Mouse (Mus musculus): Measurements from ENCODE around the gene Abcg2. TPM values are rescaled to one million over a fixed set of nuclear protein-coding genes. Genes with fewer than 3 reads are reported as not detected.

Gene Abcg2
- polyA plus RNA-seq, 1 experiment: 7.4 TPM

- Histone ChIP-seq H3K4me1 (replicated peaks; ENCODE audit: control insufficient read depth, insufficient read depth, low read length) (peaks cover 4% of the 10 kb centered on the region), H3K4me3 (ENCODE audit: control insufficient read depth, insufficient read depth, low read length) (no peak overlapping the region), H3K27ac (ENCODE audit: control insufficient read depth, insufficient read depth, low read length) (no peak overlapping the region), H3K36me3 (ENCODE audit: control insufficient read depth, insufficient read depth, low read length) (no peaks in the 10 kb centered on the region), H3K27me3 (ENCODE audit: control insufficient read depth, insufficient read depth, low read length) (no peaks in the 10 kb centered on the region; the same call in 1 of the 2 replicates)
- TF ChIP-seq POLR2A (IDR thresholded peaks at IDR 0.05; ENCODE audit: control insufficient read depth, extremely low read depth, insufficient read depth, low read length, poor library complexity): no peak
- no peak for TF ChIP-seq CTCF (IDR thresholded peaks at IDR 0.05; ENCODE audit: borderline replicate concordance, control insufficient read depth, extremely low read depth, insufficient read depth, low read length, poor library complexity)
- DNase-seq: no peak
- 97% methylated on average over 2 of the region's 2 CpGs for WGBS
Observed at GRCm38 (mm10) chr6:58639391-58639790, 55.1 kb downstream of the Abcg2 start.

DNA sequence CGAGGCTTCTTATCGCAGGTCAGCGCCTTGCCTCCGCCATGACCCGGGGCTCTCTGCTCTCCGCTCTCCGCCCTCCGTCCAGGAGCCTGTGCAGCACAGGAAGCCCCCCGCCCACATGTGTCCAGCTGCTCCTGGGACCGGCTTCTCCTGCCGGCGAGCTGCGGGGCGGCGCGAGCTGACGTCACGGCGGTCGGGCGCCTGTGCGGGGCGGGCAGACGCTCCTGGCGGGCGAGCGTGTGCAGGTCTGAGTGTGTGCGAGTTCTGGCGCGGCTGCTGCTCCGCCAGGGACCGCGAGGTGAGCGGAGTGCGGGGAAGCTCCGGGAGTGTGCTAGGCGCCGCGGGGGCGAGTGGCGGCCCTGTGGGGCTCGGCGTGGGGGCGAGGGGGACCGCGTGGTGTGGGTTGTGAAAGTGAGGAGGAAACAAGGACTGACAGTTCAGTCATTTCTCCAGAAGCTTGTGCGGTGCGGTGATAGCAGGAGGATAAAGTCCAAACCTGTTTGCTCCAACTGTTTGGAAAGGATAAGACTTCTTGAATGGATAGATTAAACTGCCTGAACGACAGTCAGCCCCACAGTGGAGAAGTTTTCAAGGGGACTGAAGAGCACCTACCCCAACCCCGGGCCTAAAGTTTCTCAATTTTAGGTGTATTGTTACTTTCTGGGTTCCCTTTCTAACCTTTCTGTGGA lies 56.2 kb downstream of the Abcg2 start:
- H3K36me3 ChIP-seq (ENCODE audit: control insufficient read depth, insufficient read depth, low read length): no peaks in the 10 kb centered on the region
- TF ChIP-seq CTCF (IDR thresholded peaks at IDR 0.05; ENCODE audit: borderline replicate concordance, control insufficient read depth, extremely low read depth, insufficient read depth, low read length, poor library complexity): peak; percentile 56; the same call in 1 of the 2 replicates
- no peak for TF ChIP-seq POLR2A (IDR thresholded peaks at IDR 0.05; ENCODE audit: control insufficient read depth, extremely low read depth, insufficient read depth, low read length, poor library complexity)
- H3K27me3 ChIP-seq (ENCODE audit: control insufficient read depth, insufficient read depth, low read length): no peaks in the 10 kb centered on the region; the same call in 1 of the 2 replicates
- H3K27ac ChIP-seq (ENCODE audit: control insufficient read depth, insufficient read depth, low read length): no peak overlapping the region
- H3K4me1 ChIP-seq (replicated peaks; ENCODE audit: control insufficient read depth, insufficient read depth, low read length): peaks cover 4% of the 10 kb centered on the region
- 1% methylated on average over 50 of the region's 50 CpGs for WGBS
- peak; percentile 51 for DNase-seq
- H3K4me3 ChIP-seq (ENCODE audit: control insufficient read depth, insufficient read depth, low read length): peak overlapping the region; percentile 51

DNA sequence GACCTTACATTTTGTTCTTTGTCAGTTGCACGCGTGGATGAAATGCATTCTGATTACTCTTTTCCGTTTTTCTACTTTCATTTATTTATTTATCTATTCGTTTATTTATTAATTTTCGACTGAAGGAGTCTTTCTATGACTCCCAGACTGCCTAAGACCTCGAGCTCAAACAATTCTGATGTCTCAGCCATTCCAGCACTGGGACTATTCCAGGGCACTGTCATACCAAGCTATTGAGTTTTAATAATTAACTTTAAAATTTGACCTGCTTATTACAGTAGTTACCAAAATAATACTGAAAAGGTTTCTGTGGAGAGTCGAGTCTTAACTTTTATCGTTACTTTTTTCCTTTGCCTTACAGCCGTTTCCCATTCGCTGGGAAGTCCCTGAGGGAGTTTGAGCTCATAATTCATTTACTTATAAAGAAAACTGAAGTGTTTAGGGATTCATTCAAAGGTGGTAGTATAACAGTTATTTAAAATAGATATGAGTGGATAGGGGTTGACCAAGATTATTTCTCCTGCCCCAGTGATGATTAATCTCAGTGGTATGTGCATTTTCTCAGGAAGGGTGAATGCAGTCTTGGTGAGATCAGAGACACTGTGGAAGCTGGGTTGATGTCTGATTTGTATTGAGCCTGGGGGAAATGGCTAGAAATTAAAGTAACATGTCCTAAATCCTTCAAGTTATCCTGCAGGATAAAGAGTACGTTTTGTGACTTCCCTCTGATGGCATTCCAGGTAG lies 56.9 kb downstream of the Abcg2 start:
- Histone ChIP-seq H3K27ac (ENCODE audit: control insufficient read depth, insufficient read depth, low read length) (no peak overlapping the region), H3K4me1 (replicated peaks; ENCODE audit: control insufficient read depth, insufficient read depth, low read length) (peaks cover 4% of the 10 kb centered on the region), H3K27me3 (ENCODE audit: control insufficient read depth, insufficient read depth, low read length) (no peaks in the 10 kb centered on the region; the same call in 1 of the 2 replicates), H3K36me3 (ENCODE audit: control insufficient read depth, insufficient read depth, low read length) (no peaks in the 10 kb centered on the region), H3K4me3 (ENCODE audit: control insufficient read depth, insufficient read depth, low read length) (no peak overlapping the region)
- 38% methylated on average over 11 of the region's 11 CpGs for WGBS
- TF ChIP-seq CTCF (IDR thresholded peaks at IDR 0.05; ENCODE audit: borderline replicate concordance, control insufficient read depth, extremely low read depth, insufficient read depth, low read length, poor library complexity) (no peak), POLR2A (IDR thresholded peaks at IDR 0.05; ENCODE audit: control insufficient read depth, extremely low read depth, insufficient read depth, low read length, poor library complexity) (no peak)
- no peak for DNase-seq

DNA sequence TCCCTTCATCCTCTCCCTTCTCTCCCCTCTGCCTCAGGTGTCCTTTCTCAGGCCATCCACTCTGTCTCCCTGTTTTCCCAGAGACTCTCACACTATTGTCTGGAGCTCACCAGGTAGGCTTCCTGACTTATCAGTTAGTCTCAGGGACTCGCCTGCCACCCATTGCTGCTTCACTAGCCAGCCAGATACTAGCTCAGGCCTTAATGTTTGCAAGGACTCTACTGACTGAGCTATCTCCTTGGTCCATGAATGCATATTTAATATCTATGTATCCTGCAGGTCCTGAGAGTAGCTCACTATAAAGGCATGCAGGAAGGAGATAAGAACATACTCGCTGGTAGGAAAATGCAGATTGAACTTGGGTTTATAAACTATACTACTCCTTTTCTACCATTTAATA lies 57.9 kb downstream of the Abcg2 start:
- no peaks in the 10 kb centered on the region for H3K36me3 ChIP-seq (ENCODE audit: control insufficient read depth, insufficient read depth, low read length)
- TF ChIP-seq POLR2A (IDR thresholded peaks at IDR 0.05; ENCODE audit: control insufficient read depth, extremely low read depth, insufficient read depth, low read length, poor library complexity) (no peak), CTCF (IDR thresholded peaks at IDR 0.05; ENCODE audit: borderline replicate concordance, control insufficient read depth, extremely low read depth, insufficient read depth, low read length, poor library complexity) (no peak)
- H3K4me1 ChIP-seq (replicated peaks; ENCODE audit: control insufficient read depth, insufficient read depth, low read length): peaks cover 4% of the 10 kb centered on the region
- 93% methylated on average over 2 of the region's 2 CpGs for WGBS
- H3K4me3 ChIP-seq (ENCODE audit: control insufficient read depth, insufficient read depth, low read length): no peak overlapping the region
- no peak for DNase-seq
- H3K27ac ChIP-seq (ENCODE audit: control insufficient read depth, insufficient read depth, low read length): no peak overlapping the region
- no peaks in the 10 kb centered on the region; the same call in 1 of the 2 replicates for H3K27me3 ChIP-seq (ENCODE audit: control insufficient read depth, insufficient read depth, low read length)

DNA sequence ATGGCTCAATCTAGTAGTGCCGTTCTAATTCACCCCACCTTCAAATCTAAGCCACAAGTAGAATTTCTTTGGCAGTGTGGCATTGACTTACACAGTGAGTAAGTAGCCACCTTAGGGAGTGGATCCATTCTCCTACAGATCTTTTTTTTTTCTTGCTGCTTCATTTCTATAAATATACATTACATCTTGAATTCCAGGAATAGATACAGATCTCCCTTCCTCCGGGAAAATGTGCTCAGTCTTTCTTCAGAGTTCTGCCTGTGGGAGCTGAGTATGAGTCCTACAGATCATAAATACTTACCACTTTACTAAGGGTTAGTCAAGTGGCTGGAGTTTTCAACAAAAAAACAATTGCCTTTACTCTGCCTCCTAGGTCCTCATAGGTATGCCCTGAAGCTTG lies 60.3 kb downstream of the Abcg2 start:
- peaks cover 4% of the 10 kb centered on the region for H3K4me1 ChIP-seq (replicated peaks; ENCODE audit: control insufficient read depth, insufficient read depth, low read length)
- DNase-seq: no peak
- no peaks in the 10 kb centered on the region for H3K36me3 ChIP-seq (ENCODE audit: control insufficient read depth, insufficient read depth, low read length)
- no peak for TF ChIP-seq POLR2A (IDR thresholded peaks at IDR 0.05; ENCODE audit: control insufficient read depth, extremely low read depth, insufficient read depth, low read length, poor library complexity)
- TF ChIP-seq CTCF (IDR thresholded peaks at IDR 0.05; ENCODE audit: borderline replicate concordance, control insufficient read depth, extremely low read depth, insufficient read depth, low read length, poor library complexity): no peak
- 89% methylated on average over 2 of the region's 2 CpGs for WGBS
- H3K27me3 ChIP-seq (ENCODE audit: control insufficient read depth, insufficient read depth, low read length): no peaks in the 10 kb centered on the region; the same call in 1 of the 2 replicates
- no peak overlapping the region for H3K4me3 ChIP-seq (ENCODE audit: control insufficient read depth, insufficient read depth, low read length)
- H3K27ac ChIP-seq (ENCODE audit: control insufficient read depth, insufficient read depth, low read length): no peak overlapping the region

DNA sequence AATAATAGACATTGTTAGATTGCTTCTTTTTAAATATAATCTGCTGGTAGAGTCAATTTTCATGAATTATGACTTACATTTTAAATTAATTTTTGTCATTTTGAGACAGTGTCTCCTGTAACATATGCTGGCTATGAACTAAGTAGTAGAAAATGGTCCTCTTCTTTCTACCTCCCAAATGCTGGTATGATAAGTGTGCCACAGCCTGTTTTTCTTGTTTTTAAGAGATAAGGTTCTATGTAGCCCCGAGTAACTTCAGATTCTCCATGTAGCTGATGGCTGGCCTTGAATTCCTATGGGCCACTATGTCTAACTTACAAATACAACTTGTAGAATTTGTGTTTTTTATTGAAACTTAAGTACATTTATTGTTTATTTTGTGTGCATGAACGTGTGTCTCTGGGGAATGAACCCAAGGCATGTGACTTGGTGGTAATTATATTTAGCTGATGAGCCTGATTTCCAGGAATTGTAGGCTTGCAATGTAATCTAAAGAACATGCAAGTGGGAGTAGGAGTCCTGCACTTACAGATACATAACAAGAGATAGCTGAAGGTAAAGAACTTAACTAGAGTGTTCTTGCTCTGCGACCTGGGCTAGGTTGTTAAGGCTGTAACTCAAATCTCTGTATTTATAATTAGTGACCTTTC lies 63.9 kb downstream of the Abcg2 start:
- H3K4me3 ChIP-seq (ENCODE audit: control insufficient read depth, insufficient read depth, low read length): no peak overlapping the region
- 92% methylated on average over 3 of the region's 3 CpGs for WGBS
- no peak for DNase-seq
- no peaks in the 10 kb centered on the region for H3K36me3 ChIP-seq (ENCODE audit: control insufficient read depth, insufficient read depth, low read length)
- H3K27me3 ChIP-seq (ENCODE audit: control insufficient read depth, insufficient read depth, low read length): no peaks in the 10 kb centered on the region
- TF ChIP-seq CTCF (IDR thresholded peaks at IDR 0.05; ENCODE audit: borderline replicate concordance, control insufficient read depth, extremely low read depth, insufficient read depth, low read length, poor library complexity) (no peak), POLR2A (IDR thresholded peaks at IDR 0.05; ENCODE audit: control insufficient read depth, extremely low read depth, insufficient read depth, low read length, poor library complexity) (no peak)
- H3K4me1 ChIP-seq (replicated peaks; ENCODE audit: control insufficient read depth, insufficient read depth, low read length): no peaks in the 10 kb centered on the region
- no peak overlapping the region for H3K27ac ChIP-seq (ENCODE audit: control insufficient read depth, insufficient read depth, low read length)

Measured in thymus, adult 2 months (tissue).